In genomic region chr12:100944921-100945336, GRCm38 (mm10) we compare ENCODE assay signal across 14 mouse cellular contexts. TPM values are rescaled to one million over a fixed set of nuclear protein-coding genes. Genes with fewer than 3 reads are reported as not detected.
DNase-seq lines count a peak whose midpoint lies in the region; ATAC-seq and TF ChIP-seq lines count a peak whose summit lies in the region.
"Had no signal": no experiment of that assay in that cellular context is flagged by ENCODE, and none has a peak within 500 bp of the region (broad histone marks: within the 10 kb centered on the region; RNA-seq: fewer than 3 reads in every experiment).

No protein-coding gene starts in this region.

- 91% methylated on average over 21 of the region's 21 CpGs for WGBS in kidney, embryonic 16.5 days
- 88% methylated on average over 21 of the region's 21 CpGs for WGBS in kidney, adult 2 months
- 26% methylated on average over 21 of the region's 21 CpGs for WGBS in cerebellum, adult 2 months

- peaks cover 45% of the 10 kb centered on the region for H3K36me3 ChIP-seq in kidney, embryonic 16.5 days (ENCODE audit: insufficient read depth, low read length)
- no peaks in the 10 kb centered on the region for H3K36me3 ChIP-seq in kidney, adult 2 months (ENCODE audit: control insufficient read depth, insufficient read depth, low read length)
- H3K36me3 ChIP-seq: heart, embryonic 15.5 days had no signal

- no peaks in the 10 kb centered on the region for H3K9me3 ChIP-seq in kidney, embryonic 16.5 days (ENCODE audit: low read length)
- H3K9me3 ChIP-seq: forebrain, embryonic 12.5 days; heart, embryonic 15.5 days; midbrain, embryonic 13.5 days had no signal

- no peak for DNase-seq in kidney, adult 2 months
- DNase-seq in brain, adult 2 months (ENCODE audit: low read depth, low spot score), result peak; percentile 52
- peak; percentile 56 to 59 for DNase-seq in cerebellum, adult 2 months
- peak; percentile 43 for DNase-seq in gastrocnemius, postnatal 14 days
- DNase-seq in adrenal gland, adult 18-20 months (ENCODE audit: low spot score in 2 of 2), result no peak
- DNase-seq in urinary bladder, adult 18-20 months (ENCODE audit: low spot score in 2 of 2), result no peak
- DNase-seq: kidney, adult 11 months; right cerebral cortex, postnatal 4 days had no signal

- no peak overlapping the region for H3K4me3 ChIP-seq in kidney, embryonic 16.5 days (ENCODE audit: low read length)
- no peak overlapping the region for H3K4me3 ChIP-seq in kidney, adult 2 months (ENCODE audit: insufficient read depth, low read depth, low read length)
- H3K4me3 ChIP-seq in cerebellum, adult 2 months (replicated peaks; ENCODE audit: insufficient read depth, low read depth, low read length), result no peak overlapping the region
- H3K4me3 ChIP-seq: forebrain, embryonic 12.5 days; heart, embryonic 15.5 days; midbrain, embryonic 13.5 days had no signal

- no peak for TF ChIP-seq CTCF in kidney, adult 2 months (conservative IDR thresholded peaks at IDR 0.05; ENCODE audit: insufficient read depth, insufficient read length, low read depth, low read length)
- TF ChIP-seq CTCF in cerebellum, adult 2 months (IDR thresholded peaks at IDR 0.05; ENCODE audit: borderline replicate concordance, insufficient read depth, low read depth, low read length), result no peak

- no peaks in the 10 kb centered on the region for H3K4me1 ChIP-seq in kidney, embryonic 16.5 days (ENCODE audit: insufficient read depth, low read length)
- H3K4me1 ChIP-seq in kidney, adult 2 months (ENCODE audit: control insufficient read depth, insufficient read depth, low read length), result no peaks in the 10 kb centered on the region
- H3K4me1 ChIP-seq in cerebellum, adult 2 months (ENCODE audit: control insufficient read depth, insufficient read depth, low read length), result peaks cover 17% of the 10 kb centered on the region
- H3K4me1 ChIP-seq: forebrain, embryonic 12.5 days; midbrain, embryonic 13.5 days had no signal

- 0 out of 2 replicates have a peak, but pooled peaks have one; percentile 15 for ATAC-seq in kidney, embryonic 16.5 days (ENCODE audit: low FRiP score, low TSS enrichment)
- ATAC-seq: midbrain, embryonic 13.5 days had no signal

- no peaks in the 10 kb centered on the region for H3K27me3 ChIP-seq in kidney, embryonic 16.5 days (ENCODE audit: insufficient read depth, low read length)
- H3K27me3 ChIP-seq in kidney, adult 2 months (replicated peaks; ENCODE audit: control insufficient read depth, insufficient read depth, low read length), result no peaks in the 10 kb centered on the region
- no peaks in the 10 kb centered on the region for H3K27me3 ChIP-seq in cerebellum, adult 2 months (ENCODE audit: control insufficient read depth, insufficient read depth, low read length)
- H3K27me3 ChIP-seq: forebrain, embryonic 12.5 days; midbrain, embryonic 13.5 days had no signal

- TF ChIP-seq POLR2A in kidney, adult 2 months (IDR thresholded peaks at IDR 0.05; ENCODE audit: low read depth, low read length), result no peak
- TF ChIP-seq POLR2A in cerebellum, adult 2 months (IDR thresholded peaks at IDR 0.05; ENCODE audit: borderline replicate concordance, insufficient read depth, low read length), result no peak

- H3K4me2 ChIP-seq in kidney, embryonic 16.5 days (replicated peaks; ENCODE audit: low read depth, low read length), result no peak overlapping the region
- H3K4me2 ChIP-seq: forebrain, embryonic 12.5 days; heart, embryonic 15.5 days; midbrain, embryonic 13.5 days had no signal

- H3K9ac ChIP-seq in kidney, embryonic 16.5 days (replicated peaks; ENCODE audit: low read length), result no peak overlapping the region
- H3K9ac ChIP-seq: forebrain, embryonic 12.5 days; heart, embryonic 15.5 days; midbrain, embryonic 13.5 days had no signal

- intact Hi-C loops in gastrocnemius, postnatal 14 days (cut with DNase I; ENCODE audit: low total_unique reads), result no loop called here

- no peak overlapping the region for H3K27ac ChIP-seq in kidney, embryonic 16.5 days (ENCODE audit: low read length)
- H3K27ac ChIP-seq in kidney, adult 2 months (ENCODE audit: insufficient read depth, low read depth, low read length), result no peak overlapping the region
- no peak overlapping the region for H3K27ac ChIP-seq in cerebellum, adult 2 months (ENCODE audit: insufficient read depth, low read length)
- H3K27ac ChIP-seq: forebrain, embryonic 12.5 days; heart, embryonic 15.5 days; macrophage; midbrain, embryonic 13.5 days had no signal

RNA-seq across cellular contexts. Expression of gene Gpr68, which starts 36.9 kb away (rescaled TPM):
- 0.27 and 0.75 TPM in 2 replicates for polyA plus RNA-seq in kidney, embryonic 16.5 days (2015; fragmentation: Nextera tagmentation; extraction: Ambion mirVana)
- polyA plus RNA-seq in kidney, adult 2 months (2012; rRNA removed), result 0.50 and 1.9 TPM in 2 replicates
- polyA plus RNA-seq in cerebellum, adult 2 months (2012; rRNA removed), result 24.2 and 24.7 TPM in 2 replicates
- under 1 TPM in 1 of 2 experiments, not detected in 1; 0.18 TPM for total RNA-seq in gastrocnemius, postnatal 14 days (2021)
- 1 to 10 TPM; 1.1 to 1.9 TPM for total RNA-seq in adrenal gland, adult 18-20 months (2021)
- total RNA-seq: common myeloid progenitor, adult 5-6 weeks had no signal

Comparison
In these comparisons a context has a peak if more than half of its experiments do, and no peak if none do; other contexts are left out.
1. DNase-seq: peak in brain, adult 2 months (single experiment), cerebellum, adult 2 months (2 of 2) and gastrocnemius, postnatal 14 days (single experiment); none in kidney, adult 2 months (single experiment), adrenal gland, adult 18-20 months (0 of 2) and urinary bladder, adult 18-20 months (0 of 2).